Mouse (Mus musculus): ENCODE results near the gene Sec24c.

GRCm38 (mm10) chr14:20646381-20646780 lies 27.7 kb upstream of the Sec24c start:
- TF ChIP-seq CTCF (IDR thresholded peaks at IDR 0.05; ENCODE audit: low read depth) (no peak), EP300 (IDR thresholded peaks at IDR 0.05; ENCODE audit: low read depth) (0 out of 2 replicates have a peak, but pooled peaks have one; percentile 12)
